In genomic region chr11:3203771-3204170, GRCm38 (mm10) we compare ENCODE assay signal across 8 mouse cellular contexts. TPM values are rescaled to one million over a fixed set of nuclear protein-coding genes. Genes with fewer than 3 reads are reported as not detected.
A peak's percentile ranks its signal among the peaks of the same experiment; 100 is the strongest.
DNase-seq lines count a peak whose midpoint lies in the region; ATAC-seq and TF ChIP-seq lines count a peak whose summit lies in the region.

No protein-coding gene starts in this region.

- no peaks in the 10 kb centered on the region for H3K4me1 ChIP-seq in kidney, embryonic 14.5 days (ENCODE audit: control insufficient read depth, insufficient read depth, low read length)
- H3K4me1 ChIP-seq in kidney, adult 2 months (ENCODE audit: control insufficient read depth, insufficient read depth, low read length) = 0 out of 2 replicates have a peak, but pooled peaks cover 5% of the 10 kb centered on the region
- peaks cover 14% of the 10 kb centered on the region; the same call in 1 of the 2 replicates for H3K4me1 ChIP-seq in hindbrain, embryonic 13.5 days (replicated peaks)

- 89% methylated on average over 2 of the region's 2 CpGs for WGBS in kidney, embryonic 14.5 days
- WGBS in kidney, adult 2 months = 85% methylated on average over 2 of the region's 2 CpGs
- 90% methylated on average over 2 of the region's 2 CpGs for WGBS in hindbrain, embryonic 13.5 days

- DNase-seq in kidney, adult 2 months = no peak
- DNase-seq in c-Kit-positive CD71-positive TER-119-negative erythroid progenitor cells, embryonic 14.5 days (ENCODE audit: low read depth) = peak; percentile 56
- no peak for DNase-seq in Muller cell, postnatal 12 days (ENCODE audit: inconsistent ontology term)
- no peak for DNase-seq in cerebellum, adult 11 months
- no peak for DNase-seq in thymus, postnatal 10 days (ENCODE audit: low spot score in 2 of 2)

- peaks cover 31% of the 10 kb centered on the region for H3K36me3 ChIP-seq in kidney, embryonic 14.5 days (ENCODE audit: control insufficient read depth, insufficient read depth, low read length)
- no peaks in the 10 kb centered on the region; the same call in 1 of the 2 replicates for H3K36me3 ChIP-seq in kidney, adult 2 months (ENCODE audit: control insufficient read depth, insufficient read depth, low read length)
- H3K36me3 ChIP-seq in hindbrain, embryonic 13.5 days = peaks cover 35% of the 10 kb centered on the region

- no peak for TF ChIP-seq CTCF in kidney, adult 2 months (conservative IDR thresholded peaks at IDR 0.05; ENCODE audit: insufficient read depth, insufficient read length, low read depth, low read length)

- peak overlapping the region; percentile 35; the same call in 1 of the 2 replicates for H3K4me3 ChIP-seq in kidney, embryonic 14.5 days (ENCODE audit: low read length)
- H3K4me3 ChIP-seq in kidney, adult 2 months (ENCODE audit: insufficient read depth, low read depth, low read length) = no peak overlapping the region
- no peak overlapping the region; the same call in 1 of the 2 replicates for H3K4me3 ChIP-seq in hindbrain, embryonic 13.5 days

- ATAC-seq in kidney, embryonic 14.5 days (ENCODE audit: low FRiP score, low TSS enrichment) = no peak
- ATAC-seq in hindbrain, embryonic 13.5 days (ENCODE audit: low FRiP score) = no peak
- peak; percentile 35; the same call in 1 of the 2 replicates for ATAC-seq in megakaryocyte-erythroid progenitor cell, adult 5-6 weeks (replicated peaks; ENCODE audit: low FRiP score, low TSS enrichment, poor library complexity, severe bottlenecking)

- H3K27me3 ChIP-seq in kidney, embryonic 14.5 days (ENCODE audit: control insufficient read depth, insufficient read depth, low read length) = no peaks in the 10 kb centered on the region
- no peaks in the 10 kb centered on the region for H3K27me3 ChIP-seq in kidney, adult 2 months (replicated peaks; ENCODE audit: control insufficient read depth, insufficient read depth, low read length)
- H3K27me3 ChIP-seq in hindbrain, embryonic 13.5 days = no peaks in the 10 kb centered on the region

- peak overlapping the region; percentile 16 for H3K4me2 ChIP-seq in kidney, embryonic 14.5 days (replicated peaks; ENCODE audit: low read depth, low read length)
- peak overlapping the region; percentile 43 for H3K4me2 ChIP-seq in hindbrain, embryonic 13.5 days

- no peaks in the 10 kb centered on the region for H3K9me3 ChIP-seq in kidney, embryonic 14.5 days (ENCODE audit: control insufficient read depth, low read length)
- no peaks in the 10 kb centered on the region for H3K9me3 ChIP-seq in hindbrain, embryonic 13.5 days

- no peak overlapping the region for H3K9ac ChIP-seq in kidney, embryonic 14.5 days (ENCODE audit: low read depth, low read length)
- no peak overlapping the region for H3K9ac ChIP-seq in hindbrain, embryonic 13.5 days

- H3K27ac ChIP-seq in kidney, embryonic 14.5 days (ENCODE audit: low read depth, low read length) = no peak overlapping the region
- no peak overlapping the region for H3K27ac ChIP-seq in kidney, adult 2 months (ENCODE audit: insufficient read depth, low read depth, low read length)
- no peak overlapping the region for H3K27ac ChIP-seq in hindbrain, embryonic 13.5 days

- no peak for TF ChIP-seq POLR2A in kidney, adult 2 months (IDR thresholded peaks at IDR 0.05; ENCODE audit: low read depth, low read length)

RNA-seq across cellular contexts. Expression of gene Eif4enif1, which starts 1.6 kb away (rescaled TPM):
- 46.8 and 65.8 TPM in 2 replicates for polyA plus RNA-seq in kidney, embryonic 14.5 days (2014; fragmentation: Nextera tagmentation; extraction: Ambion mirVana)
- 32.0 and 32.8 TPM in 2 replicates for polyA plus RNA-seq in kidney, adult 2 months (2012; rRNA removed)
- polyA plus RNA-seq in hindbrain, embryonic 13.5 days (2015; fragmentation: Nextera tagmentation; extraction: Ambion mirVana) = 50.4 and 52.4 TPM in 2 replicates
- 103 and 156 TPM in 2 replicates for total RNA-seq in megakaryocyte-erythroid progenitor cell, adult 5-6 weeks (2014; fragmentation: Nextera tagmentation)
- total RNA-seq in megakaryocyte-erythroid progenitor cell, adult 5-6 weeks (2017) = 58.1 and 86.4 TPM in 2 replicates

RNA-seq across cellular contexts. Expression of gene Sfi1, which starts 10.5 kb away (rescaled TPM):
- 10.5 and 12.7 TPM in 2 replicates for polyA plus RNA-seq in kidney, embryonic 14.5 days (2014; fragmentation: Nextera tagmentation; extraction: Ambion mirVana)
- 17.3 and 19.4 TPM in 2 replicates for polyA plus RNA-seq in kidney, adult 2 months (2012; rRNA removed)
- 13.5 and 16.2 TPM in 2 replicates for polyA plus RNA-seq in hindbrain, embryonic 13.5 days (2015; fragmentation: Nextera tagmentation; extraction: Ambion mirVana)
- total RNA-seq in megakaryocyte-erythroid progenitor cell, adult 5-6 weeks (2014; fragmentation: Nextera tagmentation) = 28.6 and 31.4 TPM in 2 replicates
- total RNA-seq in megakaryocyte-erythroid progenitor cell, adult 5-6 weeks (2017) = 6.8 and 13.5 TPM in 2 replicates
